Mouse (Mus musculus) adrenal gland, postnatal 36 days (tissue): ENCODE measurements at regions not wholly inside any gene's neighbourhood (a gene's known extent, or its start where the extent isn't known, plus 50 kb on each side); places are given as distances from the start of the nearest gene placed in this dataset.

ENCODE experiments used
- DNase-seq, 2 experiments: peaks; one replicate each; pipeline ENCODE4 v3.0.0; 2021; ENCODE audit warnings: mixed read lengths in 1 of 2

DNA sequence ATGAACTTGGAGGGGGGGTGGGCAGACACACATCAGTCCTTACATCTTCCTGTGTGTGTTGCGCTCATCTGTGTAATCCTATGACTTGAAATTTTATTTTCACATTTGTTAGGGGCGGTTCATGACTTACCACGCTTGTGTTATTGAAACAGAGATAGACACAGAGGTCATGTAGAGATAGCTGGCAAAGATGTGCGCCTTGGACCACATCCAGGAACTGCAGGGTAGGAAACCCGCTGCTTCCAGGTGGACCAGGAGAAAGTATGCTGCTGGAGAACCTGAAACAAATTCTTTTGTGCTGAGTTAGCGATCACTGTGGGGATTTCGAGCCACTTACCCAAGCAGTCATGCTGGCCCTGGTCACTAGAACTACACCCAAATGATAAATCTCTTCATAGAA is 89.1 kb downstream of the Kcnj2 start:
- no peak for DNase-seq

DNA sequence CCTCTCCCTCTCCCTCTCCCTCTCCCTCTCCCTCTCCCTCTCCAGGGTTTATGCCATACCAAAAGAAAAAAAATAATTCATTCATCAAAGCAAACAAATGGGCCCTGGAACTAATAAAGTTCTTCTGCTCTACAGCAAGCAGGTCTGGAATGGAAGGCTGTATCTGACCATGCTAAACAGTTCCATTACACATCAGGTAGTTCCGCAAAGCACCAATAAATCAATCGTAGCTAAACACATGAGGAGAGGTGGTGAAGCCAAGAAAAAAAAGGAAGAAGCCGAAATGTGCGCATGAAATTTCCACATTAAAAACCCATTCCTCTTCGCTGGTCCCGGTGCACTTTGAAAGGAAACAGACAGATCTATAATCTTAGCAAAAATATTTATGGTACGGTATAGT is 89.8 kb downstream of the Kcnj2 start:
- no peak for DNase-seq

DNA sequence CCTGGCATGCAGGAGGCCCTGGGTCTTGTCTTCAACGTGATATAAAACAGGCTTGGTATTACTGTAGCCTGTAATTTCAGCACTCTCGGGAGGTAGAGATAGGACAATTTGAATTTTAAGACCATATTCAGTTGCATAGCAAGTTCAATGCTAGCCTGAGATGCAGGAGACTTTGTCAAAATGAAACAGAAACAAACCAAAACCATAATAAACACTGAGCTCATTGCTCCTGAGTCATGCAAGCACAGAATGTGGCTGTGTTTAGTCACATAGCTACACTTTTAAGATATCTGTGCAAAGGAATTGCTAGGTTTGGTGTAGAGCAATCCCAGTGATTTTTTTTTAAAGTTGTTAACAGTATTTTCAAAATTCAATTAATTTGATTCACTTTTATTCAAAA is 93.3 kb downstream of the Kcnj2 start:
- DNase-seq = no peak

DNA sequence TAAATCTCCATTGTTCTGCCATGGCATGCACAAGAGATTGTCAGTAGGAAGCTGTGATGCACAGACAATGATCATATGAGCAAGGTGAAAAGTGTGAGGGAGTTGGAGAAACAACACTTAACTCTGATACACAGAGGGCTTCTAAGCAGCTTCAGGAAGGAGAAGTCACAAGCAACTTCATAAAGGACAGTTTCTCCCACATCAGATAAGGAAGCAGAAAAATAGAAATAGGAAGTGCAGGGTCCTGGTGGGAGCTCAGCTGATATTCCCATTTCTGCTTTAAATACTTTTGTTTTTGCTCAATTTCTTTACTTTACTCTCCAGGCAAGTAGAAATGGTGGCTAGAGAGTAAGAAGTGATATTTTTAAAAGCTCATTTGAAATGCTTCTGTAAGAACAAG is 98.9 kb downstream of the Kcnj2 start:
- DNase-seq = no peak

- DNase-seq = no peak
Observed at GRCm38 (mm10) chr11:111170174-111170800, 104.3 kb downstream of the Kcnj2 start.

DNA sequence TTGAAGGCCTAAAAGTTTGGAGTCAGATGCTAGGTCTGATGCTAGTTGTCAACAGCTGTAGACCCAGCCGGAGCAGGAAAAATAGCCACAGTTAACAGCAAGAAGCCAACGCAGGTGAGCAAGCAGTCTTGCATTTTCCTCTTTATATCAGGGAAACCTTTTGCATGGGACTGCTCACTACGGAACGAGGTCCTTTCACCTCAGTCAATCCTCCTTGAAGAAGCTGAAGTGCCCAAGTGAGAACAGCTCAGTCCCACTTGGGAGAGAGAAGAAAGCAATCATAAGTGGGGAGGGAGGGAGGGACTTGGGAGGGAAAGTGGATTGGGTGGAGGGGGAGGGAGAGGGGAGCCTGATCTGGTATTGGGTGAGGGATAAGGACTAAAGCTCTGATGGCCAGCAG is 107.6 kb downstream of the Kcnj2 start:
- no peak for DNase-seq

GRCm38 (mm10) chr11:111175566-111175965 is 109.6 kb downstream of the Kcnj2 start:
- peak in 1 of 2 experiments; percentile 1 for DNase-seq

- no peak for DNase-seq
Observed at GRCm38 (mm10) chr11:111177516-111177915, 111.6 kb downstream of the Kcnj2 start.

- DNase-seq = peak in 1 of 2 experiments; percentile 25
Observed at GRCm38 (mm10) chr11:111197422-111197821, 131.5 kb downstream of the Kcnj2 start.

DNA sequence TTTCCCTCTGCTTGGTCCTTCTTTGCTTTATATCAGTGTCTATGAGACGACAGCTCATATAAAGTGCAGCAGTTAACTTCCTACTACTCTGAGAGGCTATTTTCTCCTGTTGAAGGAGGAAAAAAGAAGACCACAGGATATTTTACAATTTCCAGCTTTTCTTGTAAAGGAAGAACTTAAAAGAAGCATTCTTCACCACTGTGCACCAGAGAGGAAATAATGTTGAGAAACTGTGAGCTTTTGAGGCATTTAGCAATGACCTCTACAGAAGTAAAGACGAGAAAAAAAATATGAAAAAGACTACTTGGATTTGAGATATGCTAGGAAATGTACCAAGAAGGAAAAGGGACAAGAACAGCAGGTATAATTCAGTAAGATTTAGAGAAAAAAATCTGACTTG is 134.5 kb downstream of the Kcnj2 start:
- no peak for DNase-seq

GRCm38 (mm10) chr11:111202780-111203179 is 136.8 kb downstream of the Kcnj2 start:
- DNase-seq = no peak

DNA sequence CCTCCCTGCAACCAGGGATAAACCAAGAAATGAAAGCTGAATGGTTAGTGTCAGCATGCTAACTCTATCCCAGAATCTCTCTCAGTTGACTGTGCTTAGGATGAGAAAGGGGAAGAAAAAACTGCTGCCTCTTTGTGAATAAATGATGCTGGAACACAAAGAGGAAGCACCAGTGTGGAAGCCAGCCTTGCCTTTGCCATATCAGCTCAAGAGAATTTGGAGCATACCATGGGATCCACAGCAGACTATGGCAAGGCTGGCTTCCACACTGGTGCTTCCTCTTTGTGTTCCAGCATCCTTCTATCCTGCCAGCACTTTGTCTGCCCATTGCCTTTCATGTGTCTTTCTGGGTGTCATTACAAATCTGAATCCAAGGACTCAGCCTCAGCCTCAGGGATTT is 144.6 kb downstream of the Kcnj2 start:
- DNase-seq = peak in 1 of 2 experiments; percentile 14

DNA sequence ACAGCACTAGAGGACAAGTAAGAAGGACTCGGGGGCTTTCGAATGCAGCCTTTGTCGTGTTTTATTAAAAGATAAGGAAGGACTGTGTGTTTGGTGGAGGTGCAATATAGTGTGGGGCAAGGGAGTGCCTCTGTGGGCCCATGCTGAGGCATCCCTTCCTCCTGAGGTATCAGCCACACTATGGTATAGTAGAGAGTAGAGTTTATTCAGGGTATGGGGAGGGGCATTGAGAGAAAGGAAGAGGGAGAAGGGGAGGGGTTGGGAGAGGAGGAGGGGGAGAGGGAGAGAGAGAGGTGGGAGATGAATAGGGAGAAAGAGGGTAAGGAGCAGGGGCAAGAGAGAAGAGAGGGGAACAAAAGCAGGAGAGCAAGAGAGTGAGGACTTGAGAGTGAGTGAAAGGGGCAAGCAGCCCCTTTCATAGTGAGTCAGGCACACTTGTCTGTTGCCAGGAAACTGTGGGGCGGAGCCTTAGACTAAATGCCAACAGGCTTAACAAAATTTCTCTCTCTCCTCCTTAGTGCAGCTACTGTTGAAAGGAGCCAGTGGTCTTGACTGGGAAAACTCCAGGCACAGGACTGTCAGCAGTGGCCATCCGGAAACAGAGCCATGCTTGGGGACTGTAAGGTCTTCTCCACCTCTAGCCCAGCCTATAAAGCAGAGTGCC is 146.2 kb downstream of the Kcnj2 start:
- peak; percentile 61 to 64 for DNase-seq

DNA sequence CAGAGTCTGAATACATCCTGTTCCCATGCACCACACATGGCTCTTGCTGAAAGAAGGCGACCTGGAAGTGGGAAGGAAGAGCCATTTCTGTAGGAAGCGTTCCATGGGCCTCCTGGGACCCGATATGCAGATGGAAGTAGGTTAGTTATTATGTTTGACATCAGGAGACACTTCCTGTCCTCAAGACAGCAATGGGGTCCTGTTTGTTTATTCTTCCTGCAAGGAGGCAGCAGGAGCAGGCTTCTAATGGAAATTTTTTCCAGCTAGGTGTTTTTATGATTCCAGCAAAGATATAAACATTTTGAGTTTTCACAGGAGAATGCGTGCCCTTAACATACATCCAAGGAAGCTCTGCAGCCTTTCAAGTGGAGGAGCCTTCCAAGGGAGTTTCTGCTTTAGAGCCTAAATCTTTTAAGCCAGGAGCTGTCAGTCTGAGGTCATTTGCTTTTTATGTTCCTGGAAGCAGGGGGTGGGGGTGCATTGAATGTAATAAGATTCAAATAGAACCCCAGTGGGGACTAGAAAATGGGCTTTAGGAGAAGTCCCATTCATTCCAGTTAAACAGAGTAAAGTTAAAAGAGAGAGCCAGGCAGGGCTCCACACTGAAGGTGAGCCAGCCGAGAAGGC is 146.9 kb downstream of the Kcnj2 start:
- peak in 1 of 2 experiments; percentile 29 for DNase-seq

DNA sequence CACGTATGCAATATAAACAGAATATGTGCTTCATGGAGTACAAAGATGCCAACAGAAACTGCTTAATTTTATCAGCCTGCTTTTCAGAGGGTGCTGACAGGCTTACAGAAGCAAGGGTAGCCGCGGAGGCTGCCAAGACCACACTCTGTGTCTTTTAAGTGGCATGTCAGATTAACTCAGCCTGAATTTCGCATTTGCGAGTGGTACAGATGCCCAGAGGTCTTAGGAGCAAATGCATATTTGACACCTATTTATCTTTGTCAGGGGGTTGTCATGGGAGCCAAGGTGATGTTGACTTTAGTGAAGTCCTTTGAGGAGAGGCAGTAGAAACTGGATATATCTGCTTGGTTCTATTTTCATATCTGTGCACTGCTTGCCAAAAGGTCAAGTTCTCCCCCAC is 149.0 kb downstream of the Kcnj2 start:
- DNase-seq = no peak

GRCm38 (mm10) chr11:111223834-111224233 is 157.9 kb downstream of the Kcnj2 start:
- DNase-seq = no peak

- no peak for DNase-seq
Observed at GRCm38 (mm10) chr11:111227305-111227704, 161.3 kb downstream of the Kcnj2 start.

- peak; percentile 49 to 57 for DNase-seq
Observed at GRCm38 (mm10) chr11:111236741-111237140, 170.8 kb downstream of the Kcnj2 start.

DNA sequence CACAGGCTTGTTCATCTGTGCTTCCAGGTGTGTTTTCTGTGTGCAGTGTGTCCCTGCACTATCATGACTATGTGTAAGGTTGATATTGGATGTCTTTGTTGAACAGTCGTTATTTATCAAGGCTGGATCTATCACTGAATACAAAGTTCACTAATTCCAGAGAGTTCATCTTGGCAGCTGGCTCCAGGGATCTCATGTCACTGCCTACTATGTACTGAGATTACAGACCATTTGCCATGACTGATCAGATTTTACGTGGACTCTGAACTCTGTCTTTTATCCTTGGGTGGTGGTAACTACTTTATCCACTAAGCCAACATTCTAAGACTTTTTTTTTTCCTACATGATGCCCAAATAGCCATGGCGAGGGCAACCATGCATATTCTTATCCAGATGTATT is 173.8 kb downstream of the Kcnj2 start:
- no peak for DNase-seq

- DNase-seq = no peak
Observed at GRCm38 (mm10) chr11:111252226-111252625, 186.3 kb downstream of the Kcnj2 start.

GRCm38 (mm10) chr11:111256596-111256995 is 190.6 kb downstream of the Kcnj2 start:
- no peak for DNase-seq

DNA sequence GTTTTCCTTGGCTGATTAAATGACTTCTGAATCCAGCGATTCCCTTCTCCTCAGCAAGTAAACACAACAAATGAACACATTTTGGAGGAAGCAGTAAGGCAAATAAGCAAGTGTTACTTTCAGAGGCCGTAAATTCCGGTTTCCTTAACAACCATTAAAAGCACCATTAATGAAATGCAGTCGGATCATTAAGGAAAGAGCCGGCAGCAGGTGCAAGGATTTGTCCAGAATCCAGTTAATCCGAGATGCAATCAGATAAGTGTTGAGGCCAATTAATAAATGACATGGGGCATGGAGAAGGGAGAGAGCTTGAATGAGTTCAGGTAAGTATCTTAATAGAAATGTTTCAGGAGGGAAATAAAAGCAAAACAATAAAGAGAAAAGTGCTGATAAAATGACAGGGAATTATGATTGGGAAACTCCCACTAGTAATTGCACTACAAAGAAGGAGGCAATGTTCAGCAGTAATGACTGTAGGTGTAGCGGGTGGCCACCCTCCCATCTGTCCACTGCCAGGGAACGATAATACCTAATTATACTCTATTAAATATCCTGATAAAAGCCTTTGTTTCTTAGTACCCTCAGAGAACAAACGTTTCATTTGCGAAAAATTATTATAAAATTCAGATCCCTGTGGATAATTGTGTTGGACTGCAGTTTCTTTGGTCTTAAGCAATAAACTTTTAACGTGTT is 194.9 kb downstream of the Kcnj2 start:
- no peak for DNase-seq

GRCm38 (mm10) chr11:111273651-111274050 is 207.7 kb downstream of the Kcnj2 start:
- DNase-seq = no peak
